Mouse (Mus musculus) megakaryocyte, adult 5-6 weeks (primary cell): ENCODE measurements at regions not wholly inside any gene's neighbourhood (a gene's known extent, or its start where the extent isn't known, plus 50 kb on each side); places are given as distances from the start of the nearest gene placed in this dataset.
"Not testable (repeated sequence)": the region's sequence is repeated elsewhere in the genome, so short reads cannot be mapped to it uniquely, and the experiment has no call there.

Experiments
- ATAC-seq: 2 replicates; pipeline ENCODE4 v1.8.0; 2016; ENCODE audit warnings: mild to moderate bottlenecking, inconsistent platforms; ENCODE audit not compliant: poor library complexity, severe bottlenecking

DNA sequence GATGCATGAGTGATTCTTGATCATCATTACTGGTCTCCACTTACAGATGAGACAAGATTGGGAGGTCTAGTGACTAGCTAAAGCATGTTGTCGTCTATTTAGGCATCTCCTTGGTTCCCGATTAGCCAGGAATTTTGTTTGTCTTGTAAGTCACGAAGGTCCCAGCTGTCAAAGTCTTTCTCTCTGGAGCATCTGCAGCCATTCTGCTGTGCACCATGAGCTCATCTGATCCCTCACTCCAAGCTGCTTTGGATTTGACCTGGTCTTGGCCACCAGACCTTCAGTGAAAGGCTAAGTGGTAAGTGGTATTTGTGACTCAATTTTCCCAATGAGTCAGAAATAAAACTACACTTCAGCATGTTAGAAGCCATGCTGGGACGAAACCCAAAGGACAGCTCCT lies 53.3 kb upstream of the Creb5 start:
- ATAC-seq: no peak

DNA sequence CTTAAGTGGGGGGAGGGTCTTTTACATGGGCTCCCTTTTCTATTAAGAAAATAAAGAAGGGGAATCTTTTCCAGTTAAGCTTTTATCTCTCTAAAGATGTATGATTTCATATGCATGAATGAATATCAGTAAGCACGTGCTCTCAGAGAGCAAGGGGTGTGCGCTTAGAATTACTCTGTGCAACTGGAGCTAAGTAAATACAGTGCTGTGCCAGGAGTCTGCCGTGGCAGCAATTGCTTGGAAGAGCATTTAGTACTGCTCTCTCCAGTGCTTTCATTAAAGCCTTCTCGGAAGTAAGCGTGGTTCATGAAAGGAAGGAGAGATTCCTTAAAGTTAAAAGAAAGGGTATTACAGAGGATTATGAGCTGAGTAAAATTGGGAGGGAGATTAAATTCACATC lies 54.5 kb upstream of the Creb5 start:
- ATAC-seq: no peak

DNA sequence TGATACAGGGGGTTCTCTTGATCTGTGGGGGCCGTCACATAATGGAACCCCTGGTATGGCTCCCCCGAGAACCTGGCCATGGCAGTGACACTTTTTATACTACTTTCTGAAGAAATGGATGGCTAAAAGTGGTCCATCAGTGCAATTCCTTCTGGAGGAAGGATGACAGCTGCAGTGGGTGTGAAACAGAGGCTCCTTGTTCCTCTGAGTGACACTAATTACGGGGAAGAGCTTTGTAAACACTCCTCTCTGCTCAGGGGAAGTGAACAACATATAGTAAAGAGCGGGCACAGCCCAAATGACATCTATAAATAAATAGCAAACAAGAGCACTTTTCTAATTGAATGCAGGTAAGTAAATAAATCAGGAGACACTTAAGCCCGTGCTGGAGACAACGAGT lies 57.7 kb upstream of the Creb5 start:
- ATAC-seq: no peak

DNA sequence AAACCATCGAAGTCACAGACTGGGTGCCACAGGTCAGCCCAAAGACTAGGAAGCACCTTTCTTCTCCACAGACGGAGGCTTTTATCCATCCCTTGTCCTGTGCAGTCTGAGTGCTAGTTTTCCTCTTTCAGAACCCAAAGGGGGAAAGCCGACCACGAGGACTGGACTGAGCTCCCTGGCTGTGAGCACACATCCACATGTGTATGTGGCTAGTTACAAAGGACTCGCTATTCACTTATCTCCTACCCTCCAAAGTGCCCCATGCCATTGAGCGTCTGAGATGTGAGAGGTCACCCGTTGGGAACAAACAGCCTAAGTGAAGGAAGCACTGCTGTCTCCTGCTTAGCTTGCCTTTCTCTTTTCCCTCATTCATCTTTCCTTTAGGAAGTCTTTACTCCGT lies 65.0 kb upstream of the Creb5 start:
- ATAC-seq: no peak

DNA sequence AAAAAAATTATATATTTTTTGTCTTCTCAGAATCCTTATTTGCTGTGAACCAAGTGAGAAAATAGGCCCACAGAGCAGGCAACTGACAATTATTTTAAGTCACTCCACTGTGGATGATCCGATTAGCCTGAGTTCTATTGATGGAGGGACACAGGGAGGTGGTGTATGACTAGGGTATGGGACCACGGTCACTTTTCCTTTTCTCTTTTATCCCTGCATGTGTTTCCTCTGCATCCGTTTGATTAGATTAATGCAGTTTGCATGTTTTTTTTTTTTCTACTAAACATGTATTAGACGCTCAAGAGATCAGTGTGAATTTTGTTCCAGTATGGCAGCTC lies 65.4 kb upstream of the Creb5 start:
- ATAC-seq: no peak

DNA sequence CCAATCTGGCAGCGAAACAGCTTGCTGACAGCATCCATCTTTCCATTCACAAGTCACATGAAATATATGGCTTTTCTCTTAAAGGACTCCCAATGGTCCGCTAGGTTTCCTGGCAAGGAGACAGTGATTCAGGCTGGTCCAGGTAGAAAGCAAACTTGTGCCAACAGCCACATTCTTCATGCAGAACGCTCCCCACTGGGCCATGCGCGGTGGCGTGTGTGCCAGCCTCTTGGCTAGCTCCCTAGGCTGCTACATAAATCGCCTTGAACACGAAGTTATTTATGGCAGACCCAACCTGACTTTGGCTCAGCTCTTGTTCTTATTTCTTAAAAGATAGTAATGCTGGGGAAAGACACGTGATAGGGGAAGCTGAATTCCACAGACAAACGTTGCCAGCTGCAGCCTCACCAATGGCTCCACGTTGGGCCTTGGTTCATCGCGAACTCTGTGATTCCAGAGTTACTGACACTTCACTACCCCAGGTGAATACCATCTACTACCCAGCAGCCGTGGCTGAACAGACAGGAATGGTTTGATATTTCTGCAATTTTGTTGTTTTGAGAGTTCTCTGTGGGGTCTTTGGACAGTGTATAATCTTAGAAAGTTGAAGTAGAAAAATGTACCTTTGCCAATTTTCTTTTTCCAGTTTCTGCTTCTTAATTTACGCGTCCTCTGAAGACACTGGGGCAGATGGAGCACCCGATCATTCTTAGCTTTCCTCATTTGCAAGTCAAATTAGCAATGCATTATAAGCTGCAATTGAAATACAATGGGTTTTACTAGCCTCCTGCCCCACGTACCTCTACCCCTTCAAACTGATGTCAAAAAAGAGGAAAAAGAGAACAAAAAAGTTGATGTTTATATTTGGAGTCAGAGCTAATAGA lies 66.0 kb upstream of the Creb5 start:
- ATAC-seq: no peak

DNA sequence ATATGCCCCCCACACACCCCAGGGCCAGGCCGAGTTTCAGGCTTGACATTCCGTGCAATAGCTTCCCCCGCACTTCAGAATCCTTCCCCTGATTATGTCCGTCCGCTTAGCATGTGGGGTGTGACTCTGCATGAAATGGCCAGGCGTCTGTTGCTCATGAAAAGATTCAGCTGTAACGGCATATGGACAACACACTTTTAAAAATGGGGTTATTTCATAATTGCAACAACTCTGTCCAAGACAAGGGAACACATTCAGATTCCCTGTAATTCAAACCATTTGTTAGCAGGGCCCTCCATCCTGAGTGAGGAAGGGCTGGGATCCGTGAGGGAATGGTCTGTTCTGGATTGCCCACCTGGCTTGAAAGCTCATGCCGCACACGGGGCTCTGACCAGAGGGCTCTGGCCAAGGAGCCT lies 68.2 kb upstream of the Creb5 start:
- no peak for ATAC-seq

DNA sequence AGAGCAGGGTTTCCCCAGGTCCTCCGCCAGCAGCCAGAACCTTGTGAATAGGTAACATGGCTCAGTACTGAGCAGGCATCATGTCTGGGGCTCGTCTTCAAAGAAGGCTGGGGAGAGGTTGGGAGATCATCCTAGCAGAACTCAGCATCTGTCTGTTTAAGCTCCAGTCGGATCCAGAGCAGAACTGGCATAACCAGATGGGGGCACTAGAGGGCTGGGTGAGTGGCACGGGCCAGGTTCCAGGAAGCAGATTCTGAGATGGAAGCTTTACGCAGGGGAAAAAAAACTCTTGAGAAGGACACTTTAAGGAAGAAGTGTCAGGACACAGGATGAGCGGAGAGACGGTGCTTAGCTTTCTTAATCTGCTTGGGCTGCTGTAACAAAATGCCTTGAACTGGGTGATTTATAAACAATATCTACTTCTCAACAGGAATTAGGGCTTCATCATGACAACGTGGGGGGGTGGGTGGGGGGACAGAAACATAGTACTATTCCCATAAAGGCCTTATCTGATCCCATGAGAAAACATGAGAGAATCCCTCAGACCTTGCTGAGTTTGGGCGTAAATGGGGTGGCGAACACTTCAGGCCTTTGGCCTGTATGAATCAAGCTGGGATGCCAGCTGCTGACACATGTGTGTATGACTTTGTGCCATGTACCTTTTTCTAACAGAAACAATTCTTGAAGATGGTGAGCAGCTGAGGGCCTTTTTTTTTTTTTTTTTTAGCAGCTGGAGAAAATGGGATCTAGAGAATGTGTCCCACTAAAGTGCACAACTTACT lies 69.6 kb upstream of the Creb5 start:
- ATAC-seq: 0 out of 2 replicates have a peak, but pooled peaks have one; percentile 40

DNA sequence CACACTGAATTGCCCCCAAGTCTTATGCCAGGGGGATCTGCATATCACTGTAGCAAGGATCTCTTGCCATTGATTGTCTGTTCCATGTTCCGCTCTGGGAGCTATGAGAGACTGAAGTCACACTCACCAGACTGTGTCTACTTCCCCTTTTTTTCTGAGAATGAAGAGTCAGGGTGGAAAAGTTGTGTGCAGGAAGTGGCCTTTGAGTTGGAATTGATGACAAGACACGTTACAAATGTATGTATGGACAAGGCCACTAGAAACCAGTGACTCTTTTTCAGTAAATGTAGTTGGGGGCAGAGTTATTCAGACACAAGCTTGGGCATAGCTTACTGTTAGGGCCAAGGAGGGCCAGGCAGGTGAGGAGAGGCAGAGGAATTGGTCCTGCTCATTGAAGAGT lies 70.4 kb upstream of the Creb5 start:
- ATAC-seq: peak; percentile 63

DNA sequence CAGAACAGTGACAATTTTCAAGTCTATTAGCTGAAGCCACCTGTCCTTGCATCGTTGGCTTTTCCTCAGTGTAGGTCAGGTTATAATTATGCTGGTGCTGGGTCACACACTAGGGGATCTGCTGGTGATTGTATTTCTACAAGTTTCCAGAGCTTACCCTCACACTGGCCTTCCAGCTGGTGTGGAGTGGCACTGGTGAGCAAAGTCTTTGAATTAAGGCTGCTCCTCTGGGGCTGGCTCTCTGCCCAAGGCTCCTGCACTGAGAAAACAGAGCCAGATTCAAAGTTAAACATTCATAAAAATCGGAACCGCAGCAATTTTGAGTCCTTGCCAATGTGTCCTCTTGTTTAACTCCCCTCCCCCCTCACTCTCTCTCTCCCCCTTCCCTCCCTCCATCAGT lies 75.7 kb upstream of the Creb5 start:
- ATAC-seq: no peak

DNA sequence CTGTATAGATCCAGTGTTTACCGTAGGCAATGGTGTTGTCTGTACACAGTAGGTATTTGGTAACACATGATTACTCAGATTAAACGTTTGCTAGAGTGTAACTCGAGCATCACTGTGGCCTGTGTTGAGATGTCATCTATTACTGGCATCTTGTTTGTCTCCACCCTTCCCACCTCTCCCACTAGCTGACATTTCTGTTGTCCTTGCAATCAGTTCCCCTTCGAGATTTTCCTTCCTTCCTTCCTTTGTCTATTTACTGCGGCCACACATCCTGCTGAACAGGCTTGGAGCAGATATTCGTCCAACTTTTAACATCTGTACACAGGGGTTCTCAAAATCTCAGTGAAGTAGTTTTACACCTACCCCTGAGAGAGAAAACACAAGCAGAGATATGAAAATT lies 77.7 kb upstream of the Creb5 start:
- ATAC-seq: no peak

DNA sequence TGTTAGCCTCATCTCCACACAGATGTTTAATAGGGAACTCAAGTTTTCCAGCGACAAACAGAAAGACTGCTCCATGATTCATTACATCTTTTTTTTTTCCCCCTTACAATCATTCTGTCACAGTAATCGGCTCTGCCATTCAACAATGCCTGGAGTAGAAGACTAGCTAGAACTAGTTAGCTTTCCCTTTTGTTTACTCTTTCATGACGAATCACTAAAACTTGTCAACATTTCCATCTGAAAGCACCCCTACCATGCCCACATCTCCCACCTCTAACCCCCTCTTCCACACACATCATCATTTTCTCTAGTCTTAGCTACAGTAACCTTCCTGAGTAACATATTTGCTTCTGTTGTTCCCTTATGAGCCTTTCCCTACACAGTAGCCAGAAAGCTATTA lies 78.6 kb upstream of the Creb5 start:
- ATAC-seq: no peak

DNA sequence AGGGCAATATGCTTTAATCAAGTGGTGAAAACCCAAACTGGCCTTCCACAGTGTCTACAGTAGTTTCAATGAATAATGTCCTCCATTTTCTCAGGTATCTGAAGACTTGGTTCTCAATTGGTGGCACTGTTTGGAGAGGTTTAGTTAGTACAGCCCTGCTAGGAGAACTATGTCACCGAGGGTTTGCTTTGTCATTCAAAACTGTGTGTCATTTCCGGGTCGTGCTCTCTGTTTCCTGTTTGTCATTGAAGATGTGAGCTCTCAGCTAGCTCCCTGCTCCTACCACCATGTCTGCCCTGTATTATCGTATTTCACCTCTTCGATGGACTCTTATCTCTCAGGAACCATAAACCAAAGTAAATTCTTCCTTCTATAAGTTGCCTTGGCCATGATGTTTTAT lies 79.3 kb upstream of the Creb5 start:
- no peak for ATAC-seq

DNA sequence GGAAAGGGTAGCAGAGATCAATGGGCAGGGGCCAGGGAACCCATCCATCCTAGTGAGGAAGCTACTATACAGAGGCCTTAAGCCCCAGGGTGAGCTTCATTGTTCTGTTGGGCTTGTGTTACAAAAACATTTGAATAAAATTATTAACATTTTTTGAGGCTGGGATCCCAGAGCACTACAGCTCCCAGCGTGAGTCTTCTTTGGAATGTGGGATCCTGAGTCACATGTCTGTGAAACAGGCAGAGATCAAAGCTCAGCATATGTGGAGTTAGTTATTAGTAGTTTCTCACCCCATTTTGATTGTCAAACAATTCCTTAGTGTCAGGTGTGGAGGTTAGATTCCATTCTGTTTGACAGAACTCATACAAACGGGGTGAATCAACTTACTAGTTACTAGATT lies 79.7 kb upstream of the Creb5 start:
- no peak for ATAC-seq

DNA sequence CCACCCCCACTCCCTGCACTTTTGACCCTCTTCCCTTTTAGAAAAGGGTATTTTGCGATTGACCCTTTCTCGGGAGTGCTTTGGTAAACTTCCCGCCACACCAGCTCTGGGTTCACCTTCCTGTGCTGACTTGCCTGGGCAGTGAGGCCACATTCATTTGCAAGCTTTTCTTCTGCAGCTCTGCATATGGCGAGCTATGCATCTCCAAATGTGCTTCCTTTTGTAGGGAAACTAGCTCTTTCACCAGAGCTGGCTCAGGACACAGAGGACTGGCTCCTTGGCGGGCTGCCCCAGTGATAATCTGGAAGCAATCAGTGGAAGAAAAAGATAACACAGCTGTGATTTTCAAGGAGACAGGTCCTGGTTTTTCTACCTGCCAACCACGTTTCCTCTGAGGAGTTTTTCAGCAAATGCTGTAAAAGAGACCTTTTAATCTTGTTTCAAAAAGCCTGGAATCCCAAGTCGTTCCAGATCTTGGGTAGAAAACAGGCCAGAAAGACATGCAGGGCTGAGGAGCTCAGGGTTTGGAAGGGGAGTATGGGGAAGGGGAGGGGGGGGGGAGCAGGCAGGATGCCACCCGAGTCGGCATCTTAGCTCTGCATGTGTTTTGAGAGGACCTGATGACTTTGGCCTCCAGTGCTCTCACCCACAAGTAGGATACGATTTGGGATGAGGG lies 85.7 kb upstream of the Creb5 start:
- ATAC-seq: no peak

DNA sequence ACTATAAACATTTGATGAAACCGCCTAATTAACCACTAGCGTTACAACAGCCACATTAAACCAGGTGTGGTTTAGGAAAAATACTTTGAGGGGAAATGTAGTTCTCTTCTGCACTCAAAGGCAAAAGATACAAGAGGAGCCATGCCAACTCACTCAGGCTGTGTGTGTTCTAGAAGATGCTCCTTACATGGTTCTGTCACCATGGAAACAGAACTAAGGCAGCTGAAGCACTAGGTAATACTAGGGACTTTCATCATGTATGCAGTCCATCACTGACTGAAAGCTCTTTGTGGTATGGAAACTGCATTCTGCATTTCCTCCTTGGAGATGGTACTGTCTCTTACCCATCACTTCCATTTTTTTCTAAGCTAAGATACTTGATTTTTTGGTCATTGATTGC lies 87.6 kb upstream of the Creb5 start:
- ATAC-seq: no peak

DNA sequence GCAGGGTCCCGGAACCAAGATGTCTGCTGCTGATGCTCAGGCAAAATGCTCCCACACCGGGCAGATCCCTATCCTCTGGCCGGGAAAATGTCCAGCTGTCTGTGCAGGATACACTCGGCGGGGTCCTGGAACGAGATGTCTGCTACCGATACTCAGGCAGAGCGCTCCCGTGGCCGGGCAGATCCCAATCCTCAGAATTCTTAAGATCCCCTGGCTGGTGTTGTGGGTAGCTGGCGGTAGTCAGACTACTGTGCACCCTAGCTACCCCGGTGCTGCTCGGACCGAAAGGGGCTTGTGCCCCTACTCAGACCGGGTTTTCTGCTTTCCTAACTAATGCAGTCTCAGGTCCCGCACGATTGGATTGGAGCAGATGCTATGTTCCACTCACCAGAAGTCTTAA lies 104.9 kb upstream of the Creb5 start:
- not testable (repeated sequence) for ATAC-seq

DNA sequence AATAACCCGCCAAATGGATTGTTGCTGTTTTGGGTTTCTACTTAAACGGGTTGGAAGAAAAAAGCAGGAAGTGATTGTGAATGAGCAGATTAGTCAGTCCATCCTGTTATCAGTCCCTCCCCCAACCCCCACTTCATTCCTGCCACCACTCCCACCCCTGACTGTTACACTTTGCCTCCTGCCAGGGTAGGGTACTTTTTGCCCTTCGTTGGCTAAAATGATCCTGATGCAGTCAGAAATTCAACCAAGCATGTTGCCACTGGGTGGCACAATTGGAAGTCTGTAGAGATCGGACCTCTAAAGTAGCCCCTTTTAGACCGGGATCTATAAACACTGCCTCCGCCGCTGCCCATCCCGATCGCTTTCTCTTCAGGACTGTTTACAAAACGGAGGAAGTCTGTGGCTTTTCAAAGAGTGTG lies 96.0 kb upstream of the Jazf1 start:
- no peak for ATAC-seq

DNA sequence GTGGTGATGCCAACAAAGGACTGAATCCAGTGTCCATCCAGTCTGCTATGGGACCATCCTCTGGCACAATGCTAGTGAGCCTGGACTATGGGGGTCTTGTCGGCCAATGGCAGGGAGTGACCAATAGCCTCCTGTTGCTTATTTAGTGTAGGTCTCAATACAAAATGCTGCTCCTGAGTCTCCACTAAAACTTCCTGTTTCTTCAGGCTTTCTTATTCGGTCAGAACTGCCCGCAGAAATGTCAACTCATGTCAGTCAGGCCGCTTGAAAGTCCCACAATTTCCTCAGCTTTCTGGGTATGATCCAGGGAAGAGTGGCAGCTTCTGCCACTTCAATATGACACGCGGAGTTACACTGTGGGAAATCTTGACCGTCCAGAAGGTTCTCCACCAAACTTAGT lies 94.7 kb upstream of the Jazf1 start:
- peak; percentile 18; the same call in 1 of the 2 replicates for ATAC-seq

DNA sequence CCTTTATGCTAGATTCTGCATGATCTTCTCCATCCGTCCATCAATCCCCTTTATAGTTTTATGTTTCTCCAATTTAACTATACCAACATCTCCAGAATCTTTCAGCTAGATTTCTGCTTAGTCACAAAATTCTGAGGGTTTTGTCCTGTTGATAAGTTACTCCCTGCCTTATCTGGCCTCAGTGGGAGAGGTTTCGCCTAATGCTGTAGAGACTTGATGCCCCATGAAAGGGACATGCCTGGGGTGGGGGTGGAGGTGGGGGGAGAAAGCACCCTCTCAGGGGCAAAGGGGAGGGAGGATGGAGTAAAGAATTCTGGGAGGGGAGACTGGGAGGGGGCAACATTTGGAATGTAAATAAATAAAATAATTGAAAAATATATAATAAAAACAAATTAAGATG lies 93.2 kb upstream of the Jazf1 start:
- no peak for ATAC-seq

DNA sequence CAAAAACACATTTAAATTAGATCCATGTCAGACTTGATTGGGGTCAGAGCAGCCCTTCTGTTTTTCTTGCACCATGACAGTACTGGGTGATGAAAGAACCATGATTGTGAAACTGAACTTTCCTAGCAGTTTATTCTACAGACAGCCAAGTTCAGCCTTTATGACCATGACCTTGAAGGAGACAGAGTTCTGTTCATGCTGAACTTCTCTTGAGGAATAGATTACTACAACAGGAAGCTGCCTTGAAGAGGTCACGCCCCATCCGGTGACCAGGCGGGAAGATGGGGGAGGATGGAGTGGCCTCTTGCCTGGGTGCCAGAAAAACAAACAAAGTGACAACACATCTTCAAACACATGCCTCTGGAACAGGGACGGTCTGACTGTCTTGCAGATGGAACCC lies 86.2 kb upstream of the Jazf1 start:
- peak; percentile 78 for ATAC-seq

DNA sequence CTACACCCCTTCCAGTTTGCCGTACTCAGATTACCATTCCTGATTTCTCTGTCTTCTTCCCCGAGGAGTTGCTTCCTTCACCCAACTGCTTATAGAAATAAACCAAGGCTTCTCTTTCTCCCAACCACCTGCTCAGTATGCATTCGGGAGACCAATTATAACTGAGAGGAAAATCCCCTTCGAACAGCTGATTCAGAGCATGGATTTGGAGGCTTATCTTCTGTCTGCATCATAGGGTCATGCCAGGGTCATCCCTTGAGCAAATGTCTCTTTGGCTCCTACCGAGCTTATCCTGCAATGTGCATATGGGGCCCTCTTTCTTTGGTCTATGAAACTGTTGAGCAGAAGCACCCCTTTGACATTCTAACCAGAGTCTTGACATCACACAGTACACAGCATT lies 79.0 kb upstream of the Jazf1 start:
- ATAC-seq: no peak
